Mouse (Mus musculus) midbrain, embryonic 13.5 days (tissue): ENCODE results near the gene Reg3a. TPM values are rescaled to one million over a fixed set of nuclear protein-coding genes. Genes with fewer than 3 reads are reported as not detected.
"Not testable (repeated sequence)": the region's sequence is repeated elsewhere in the genome, so short reads cannot be mapped to it uniquely, and the experiment has no call there.

Experiments used
- ATAC-seq: fragments of 200-750 bp; cut with Nextera tagmentation; 2 replicates; pipeline ENCODE4 v1.8.0; 2017; ENCODE audit warnings: mild to moderate bottlenecking, moderate TSS enrichment, moderate library complexity
- H3K27ac ChIP-seq: fragments of 300-500 bp; sonication (generic); 2 replicates; pipeline ENCODE4 v1.5.1; 2015; ENCODE audit warnings: inconsistent platforms, mild to moderate bottlenecking, moderate library complexity
- H3K27me3 ChIP-seq: fragments of 300-500 bp; sonication (generic); 2 replicates; pipeline ENCODE4 v1.6.1; 2015; ENCODE audit warnings: mild to moderate bottlenecking, inconsistent platforms
- H3K36me3 ChIP-seq: fragments of 300-500 bp; sonication (generic); 2 replicates; pipeline ENCODE4 v1.6.1; 2015; ENCODE audit warnings: mild to moderate bottlenecking, inconsistent platforms
- H3K4me1 ChIP-seq: fragments of 300-500 bp; sonication (generic); replicated peaks from 2 replicates; pipeline ENCODE4 v1.6.1; 2015; ENCODE audit warnings: inconsistent platforms
- H3K4me2 ChIP-seq: fragments of 300-500 bp; sonication (generic); replicated peaks from 2 replicates; pipeline ENCODE4 v1.6.1; 2015; ENCODE audit warnings: moderate library complexity, mild to moderate bottlenecking, inconsistent platforms
- H3K4me3 ChIP-seq: fragments of 300-500 bp; sonication (generic); replicated peaks from 2 replicates; pipeline ENCODE4 v1.5.1; 2015; ENCODE audit warnings: mild to moderate bottlenecking, inconsistent platforms
- H3K9ac ChIP-seq: fragments of 300-500 bp; sonication (generic); replicated peaks from 2 replicates; pipeline ENCODE4 v1.6.1; 2015; ENCODE audit warnings: mild to moderate bottlenecking, inconsistent platforms
- H3K9me3 ChIP-seq: fragments of 300-500 bp; sonication (generic); 2 replicates; pipeline ENCODE4 v1.6.1; 2016; ENCODE audit warnings: mild to moderate bottlenecking, inconsistent platforms
- WGBS: fragments of 180-500 bp; shearing (Covaris S2); methylation state at CpG from one replicate; pipeline ENCODE4 v1.1.7; 2015; 5-methylcytosine and 5-hydroxymethylcytosine counted together
- polyA plus RNA-seq: library from polyadenylated mRNA; unstranded; fragments of >200 nt; fragmentation: Nextera tagmentation; extraction: Ambion mirVana; gene quantifications from 2 replicates; pipeline ENCODE4 v1.2.1, GENCODE M21; 2015

Reg3a gene
- polyA plus RNA-seq: not detected in 2 replicates

- no peak for ATAC-seq
- Histone ChIP-seq H3K27ac (no peak within 1 kb of the TSS), H3K9me3 (no peaks in the 10 kb centered on the region), H3K9ac (no peak within 1 kb of the TSS), H3K36me3 (no peaks in the 10 kb centered on the region), H3K27me3 (no peaks in the 10 kb centered on the region), H3K4me3 (no peak within 1 kb of the TSS), H3K4me1 (no peaks in the 10 kb centered on the region), H3K4me2 (no peak within 1 kb of the TSS)
These were observed at the start of gene Reg3a for GRCm38 (mm10) chr6:78380409-78380808. Reg3a (plus strand) TSS chr6:78380709.

DNA sequence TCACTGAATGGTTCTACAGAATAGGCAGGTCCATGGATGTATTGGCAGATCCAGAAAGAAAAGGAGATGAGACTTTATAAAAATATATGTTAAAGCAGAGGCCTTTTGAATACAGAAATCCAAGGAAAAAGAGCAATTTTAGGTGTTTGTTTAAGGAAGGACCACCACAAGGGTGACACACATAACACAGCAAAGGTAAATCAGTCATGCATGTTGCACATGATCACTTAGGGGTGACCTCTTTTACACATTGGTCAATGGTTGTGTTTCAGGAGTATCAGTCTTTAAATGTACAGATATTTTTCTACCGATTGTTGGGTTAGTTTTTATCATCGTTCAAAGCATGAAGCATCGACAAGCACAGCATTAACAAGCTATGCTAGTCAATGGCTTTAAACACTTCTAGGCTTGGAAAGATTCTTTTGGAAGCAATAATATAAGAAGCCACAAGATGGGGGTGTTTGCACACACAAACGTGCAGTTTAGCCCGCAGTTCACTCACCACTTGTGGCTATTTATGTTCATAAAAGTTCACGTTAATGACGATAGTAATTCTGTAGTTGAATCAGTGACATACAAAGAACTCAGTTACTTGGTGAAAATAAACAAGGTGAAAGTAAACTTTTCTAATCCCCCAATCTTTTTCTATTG, 48.5 kb upstream of the Reg3a start:
- Histone ChIP-seq H3K9ac (no peak overlapping the region), H3K4me2 (no peak overlapping the region), H3K36me3 (no peaks in the 10 kb centered on the region), H3K4me3 (no peak overlapping the region), H3K27me3 (no peaks in the 10 kb centered on the region), H3K27ac (no peak overlapping the region), H3K4me1 (0 out of 2 replicates have a peak, but pooled peaks cover 3% of the 10 kb centered on the region), H3K9me3 (no peaks in the 10 kb centered on the region)
- 0 out of 2 replicates have a peak, but pooled peaks have one; percentile 59 for ATAC-seq
- WGBS: 31% methylated on average over 7 of the region's 7 CpGs

- Histone ChIP-seq H3K36me3 (no peaks in the 10 kb centered on the region), H3K9ac (no peak overlapping the region), H3K4me3 (no peak overlapping the region), H3K27ac (no peak overlapping the region), H3K4me2 (no peak overlapping the region), H3K4me1 (no peaks in the 10 kb centered on the region), H3K9me3 (no peaks in the 10 kb centered on the region), H3K27me3 (no peaks in the 10 kb centered on the region)
- no peak for ATAC-seq
These were observed 40.2 kb upstream of the Reg3a start for GRCm38 (mm10) chr6:78340296-78340695.

DNA sequence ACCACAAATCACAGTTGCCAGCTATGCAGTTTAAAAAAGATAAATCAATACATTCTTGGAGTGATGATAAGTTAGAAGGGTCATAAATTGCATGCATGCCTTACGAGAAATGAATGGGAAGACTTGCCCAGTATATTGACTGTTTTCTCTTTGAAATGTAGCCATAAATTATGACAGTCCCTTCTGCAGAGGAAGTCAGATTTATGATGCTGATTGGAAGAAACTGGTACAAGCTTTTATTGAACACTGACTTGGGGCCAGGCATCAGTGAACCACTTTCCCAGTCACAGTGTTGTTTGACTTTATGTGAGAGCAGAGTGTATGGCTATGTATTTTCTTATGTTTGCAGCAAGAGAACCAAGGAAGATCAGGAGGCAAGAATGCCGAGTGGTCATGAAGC, 38.8 kb upstream of the Reg3a start:
- no peak for ATAC-seq
- no peaks in the 10 kb centered on the region for H3K27me3 ChIP-seq
- no peak overlapping the region for H3K4me3 ChIP-seq
- H3K4me1 ChIP-seq: no peaks in the 10 kb centered on the region
- no peak overlapping the region for H3K27ac ChIP-seq
- H3K9me3 ChIP-seq: no peaks in the 10 kb centered on the region
- no peak overlapping the region for H3K4me2 ChIP-seq
- H3K9ac ChIP-seq: no peak overlapping the region
- WGBS: 89% methylated on average over 2 of the region's 2 CpGs
- no peaks in the 10 kb centered on the region for H3K36me3 ChIP-seq

- H3K27ac ChIP-seq: no peak overlapping the region
- 78% methylated on average over 2 of the region's 2 CpGs for WGBS
- no peak overlapping the region for H3K4me2 ChIP-seq
- H3K9ac ChIP-seq: no peak overlapping the region
- no peaks in the 10 kb centered on the region for H3K36me3 ChIP-seq
- no peaks in the 10 kb centered on the region for H3K27me3 ChIP-seq
- no peak overlapping the region for H3K4me3 ChIP-seq
- H3K9me3 ChIP-seq: no peaks in the 10 kb centered on the region
- no peak for ATAC-seq
- H3K4me1 ChIP-seq: no peaks in the 10 kb centered on the region
These were observed 18.4 kb upstream of the Reg3a start for GRCm38 (mm10) chr6:78361971-78362563.

DNA sequence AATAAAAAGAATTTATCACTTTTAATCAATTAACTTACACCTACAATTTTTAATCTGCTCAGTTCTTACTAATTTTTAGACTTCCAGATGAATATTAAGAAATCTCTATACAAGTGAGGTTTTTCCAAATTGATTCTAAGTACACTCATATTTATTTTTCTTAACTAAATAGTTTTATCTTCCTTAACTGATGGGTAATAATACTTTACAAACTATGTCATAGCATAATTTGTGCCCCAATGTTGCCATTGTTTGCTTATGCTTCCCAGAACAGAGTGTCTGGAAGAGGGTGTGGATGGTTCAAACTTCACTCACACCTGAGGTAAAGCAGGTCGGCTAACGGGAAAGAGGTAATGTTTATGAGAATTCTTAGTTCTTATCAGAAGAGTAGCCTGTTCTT, 10.2 kb upstream of the Reg3a start, which contains the start of gene Reg3b:
Gene Reg3b, plus strand, starts transcription at position 301 of the 400 bp plus-strand sequence.
- WGBS: 99% methylated on average over 2 of the region's 2 CpGs
- Histone ChIP-seq H3K4me1 (no peaks in the 10 kb centered on the region), H3K27me3 (no peaks in the 10 kb centered on the region), H3K36me3 (no peaks in the 10 kb centered on the region), H3K4me2 (no peak within 1 kb of the TSS), H3K9me3 (no peaks in the 10 kb centered on the region), H3K27ac (no peak within 1 kb of the TSS), H3K9ac (no peak within 1 kb of the TSS), H3K4me3 (no peak within 1 kb of the TSS)
- ATAC-seq: no peak

DNA sequence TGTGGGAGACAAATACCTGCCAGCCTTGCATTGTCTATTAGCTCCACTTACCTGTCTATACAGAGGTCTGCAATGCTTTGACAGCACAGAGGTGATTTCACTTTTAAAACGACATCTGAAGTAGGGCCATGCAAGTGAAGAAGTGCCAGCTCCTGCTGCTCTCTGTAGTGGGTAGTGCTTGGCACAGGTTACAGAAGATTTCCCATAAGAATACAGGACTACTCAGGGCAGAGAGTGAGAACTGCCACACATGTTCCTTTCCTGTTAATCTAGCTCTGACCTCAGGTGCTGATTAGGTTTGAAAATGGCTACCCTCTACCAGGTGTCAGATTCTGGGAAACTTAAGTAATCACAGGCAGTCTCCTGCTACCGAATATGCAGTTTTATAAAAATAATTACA, 1.7 kb upstream of the Reg3a start, which contains the start of gene Reg3d:
Gene Reg3d, minus strand, starts transcription at position 101 of the 400 bp plus-strand sequence.
- H3K9ac ChIP-seq: no peak within 1 kb of the TSS
- H3K4me3 ChIP-seq: no peak within 1 kb of the TSS
- 87% methylated on average over 2 of the region's 2 CpGs for WGBS
- ATAC-seq: no peak
- no peak within 1 kb of the TSS for H3K27ac ChIP-seq
- no peaks in the 10 kb centered on the region for H3K27me3 ChIP-seq
- no peaks in the 10 kb centered on the region for H3K36me3 ChIP-seq
- H3K9me3 ChIP-seq: no peaks in the 10 kb centered on the region
- no peaks in the 10 kb centered on the region for H3K4me1 ChIP-seq
- no peak within 1 kb of the TSS for H3K4me2 ChIP-seq

DNA sequence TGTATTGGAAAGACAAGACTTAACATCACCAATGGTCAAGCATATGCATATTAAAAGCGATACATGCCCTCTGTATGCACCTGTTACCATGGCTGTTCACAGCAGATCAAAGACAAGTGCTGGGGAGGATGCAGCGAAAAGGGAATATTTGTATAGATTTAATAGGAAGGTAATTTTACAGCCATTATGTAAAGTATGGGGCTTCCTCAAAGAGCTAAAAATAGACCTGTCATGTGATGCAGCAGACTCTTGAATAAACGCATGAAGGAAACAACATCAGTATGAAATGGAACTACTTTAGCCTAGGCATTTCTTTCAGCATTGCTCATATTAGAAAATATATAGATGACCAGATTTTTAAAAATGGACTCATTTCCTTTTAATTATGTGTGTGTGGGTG, 5.1 kb downstream of the Reg3a start:
- 77% methylated on average over 3 of the region's 3 CpGs for WGBS
- no peak for ATAC-seq
- Histone ChIP-seq H3K27ac (no peak overlapping the region), H3K9ac (no peak overlapping the region), H3K27me3 (no peaks in the 10 kb centered on the region), H3K36me3 (no peaks in the 10 kb centered on the region), H3K4me3 (no peak overlapping the region), H3K4me1 (no peaks in the 10 kb centered on the region), H3K9me3 (no peaks in the 10 kb centered on the region), H3K4me2 (no peak overlapping the region)

GRCm38 (mm10) chr6:78395323-78395722, 14.8 kb downstream of the Reg3a start, which contains the start of gene Reg2:
Reg2 (plus strand) TSS chr6:78395623.
- H3K4me2 ChIP-seq, H3K9ac ChIP-seq, H3K36me3 ChIP-seq, ATAC-seq, H3K27me3 ChIP-seq, H3K4me3 ChIP-seq, H3K4me1 ChIP-seq, H3K9me3 ChIP-seq, H3K27ac ChIP-seq: not testable (repeated sequence)
- 99% methylated on average over 4 of the region's 17 CpGs for WGBS

- not testable (repeated sequence) for H3K4me3 ChIP-seq, H3K9me3 ChIP-seq, H3K4me1 ChIP-seq, ATAC-seq, H3K4me2 ChIP-seq, H3K36me3 ChIP-seq, H3K27ac ChIP-seq, H3K9ac ChIP-seq, H3K27me3 ChIP-seq
These were observed 41.9 kb downstream of the Reg3a start, which contains the start of gene Reg1 for GRCm38 (mm10) chr6:78422411-78422810. Reg1 (plus strand) TSS chr6:78422711.

- no peak overlapping the region for H3K4me3 ChIP-seq
- 89% methylated on average over 3 of the region's 3 CpGs for WGBS
These were observed 45.0 kb downstream of the Reg3a start for GRCm38 (mm10) chr6:78425497-78425896.

More at GRCm38 (mm10) chr6:78425497-78425896, 45.0 kb downstream of the Reg3a start:
- Histone ChIP-seq H3K27me3 (no peaks in the 10 kb centered on the region), H3K4me2 (no peak overlapping the region), H3K27ac (no peak overlapping the region), H3K4me1 (no peaks in the 10 kb centered on the region), H3K36me3 (no peaks in the 10 kb centered on the region), H3K9ac (no peak overlapping the region), H3K9me3 (no peaks in the 10 kb centered on the region)
- no peak for ATAC-seq
